ENCODE assay signal across 18 mouse cellular contexts in the genomic region with DNA sequence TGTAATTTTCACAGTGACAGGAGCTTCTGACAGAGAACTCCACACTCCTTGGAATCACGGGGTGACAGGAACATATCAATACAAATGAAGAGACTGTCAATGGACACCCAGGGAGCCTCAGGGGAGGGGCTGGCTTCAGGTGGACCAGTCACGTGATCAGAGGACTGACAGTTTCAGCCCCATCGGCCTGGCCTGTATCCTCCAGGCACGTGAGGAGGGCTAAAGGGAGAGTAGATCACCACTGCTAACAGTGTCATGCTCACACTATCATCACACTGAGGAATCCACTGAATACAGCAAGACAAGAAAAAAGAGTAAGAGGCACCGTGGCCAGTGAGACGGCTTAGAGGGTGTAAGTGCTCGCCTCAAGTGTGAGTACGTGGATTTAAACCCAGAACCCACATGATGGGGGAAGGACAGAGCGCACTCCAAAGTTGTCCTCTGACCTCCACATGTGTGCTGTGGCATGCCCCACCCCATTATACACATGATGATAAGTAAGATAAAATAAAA.
"Had no signal": no experiment of that assay in that cellular context is flagged by ENCODE, and none has a peak within 500 bp of the region (broad histone marks: within the 10 kb centered on the region; RNA-seq: fewer than 3 reads in every experiment).

No protein-coding gene starts in this region.

- H3K27me3 ChIP-seq: liver, embryonic 15.5 days; lung, embryonic 15.5 days; megakaryocyte, embryonic 14.5 days; midbrain, embryonic 12.5 days; midbrain, embryonic 15.5 days; neural tube, embryonic 12.5 days; stomach, embryonic 15.5 days had no signal

- H3K4me3 ChIP-seq: liver, embryonic 15.5 days; lung, embryonic 15.5 days; megakaryocyte, embryonic 14.5 days; midbrain, embryonic 12.5 days; midbrain, embryonic 15.5 days; neural tube, embryonic 12.5 days; stomach, embryonic 15.5 days had no signal

- DNase-seq: liver, postnatal 0 days; lung, adult 2 months; lung, postnatal 14 days; lung, postnatal 36 days; right cerebral cortex, postnatal 14 days; thymus, adult 2 months; thymus, postnatal 25 days; thymus, postnatal 4 days had no signal

- ATAC-seq: liver, postnatal 0 days; lung, postnatal 0 days; midbrain, embryonic 15.5 days had no signal

- H3K4me2 ChIP-seq: liver, embryonic 15.5 days; lung, embryonic 15.5 days; midbrain, embryonic 12.5 days; midbrain, embryonic 15.5 days; neural tube, embryonic 12.5 days; stomach, embryonic 15.5 days had no signal

- H3K9ac ChIP-seq: liver, embryonic 15.5 days; liver, postnatal 0 days; lung, embryonic 15.5 days; midbrain, embryonic 12.5 days; midbrain, embryonic 15.5 days; neural tube, embryonic 12.5 days; stomach, embryonic 15.5 days had no signal

- H3K36me3 ChIP-seq: liver, embryonic 15.5 days; lung, embryonic 15.5 days; midbrain, embryonic 12.5 days; midbrain, embryonic 15.5 days; neural tube, embryonic 12.5 days; stomach, embryonic 15.5 days had no signal

- H3K4me1 ChIP-seq: liver, embryonic 15.5 days had no signal

- H3K9me3 ChIP-seq: liver, embryonic 15.5 days; lung, embryonic 15.5 days; megakaryocyte, embryonic 14.5 days; midbrain, embryonic 12.5 days; midbrain, embryonic 15.5 days; neural tube, embryonic 12.5 days; stomach, embryonic 15.5 days had no signal

- H3K27ac ChIP-seq: liver, embryonic 15.5 days; lung, embryonic 15.5 days; macrophage; midbrain, embryonic 12.5 days; midbrain, embryonic 15.5 days; neural tube, embryonic 12.5 days; stomach, embryonic 15.5 days; stomach, postnatal 0 days had no signal
